ENCODE assay signal across 8 mouse cellular contexts in the genomic region with DNA sequence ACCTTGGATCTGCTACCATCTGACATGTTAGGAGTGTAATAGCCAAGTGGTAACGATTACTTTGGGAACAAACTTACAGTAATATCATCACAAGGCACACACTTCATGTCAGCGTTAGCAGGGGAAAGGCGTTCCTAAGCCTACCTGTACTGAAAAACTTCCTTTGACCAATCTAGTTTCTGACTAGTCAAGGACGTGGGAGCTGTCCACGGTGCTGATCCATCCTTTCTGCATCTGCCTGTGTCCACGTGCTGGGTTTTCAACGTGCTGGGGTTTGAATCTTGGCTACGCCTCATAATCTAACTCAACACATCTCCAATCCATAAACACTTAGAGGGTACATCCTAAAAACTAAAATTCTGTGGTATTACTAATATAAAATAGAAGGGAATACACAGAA. TPM values are rescaled to one million over a fixed set of nuclear protein-coding genes. Genes with fewer than 3 reads are reported as not detected.
DNase-seq lines count a peak whose midpoint lies in the region; ATAC-seq and TF ChIP-seq lines count a peak whose summit lies in the region.

No protein-coding gene starts in this region.

- DNase-seq in gastrocnemius, adult 2 months = peak; percentile 34
- no peak for DNase-seq in gastrocnemius, adult 8-10 months (ENCODE audit: low spot score in 2 of 2)
- peak; percentile 38 for DNase-seq in ovary, postnatal 36 days (ENCODE audit: low spot score)
- no peak for DNase-seq in ovary, postnatal 10 days (ENCODE audit: low spot score)
- peak; percentile 70 for DNase-seq in heart, postnatal 4 days
- DNase-seq in thymus, postnatal 14 days = peak; percentile 47
- no peak for DNase-seq in cerebellum, adult 8-10 months

- no peak overlapping the region for H3K9ac ChIP-seq in forebrain, embryonic 12.5 days

- ATAC-seq in forebrain, embryonic 12.5 days (ENCODE audit: low FRiP score) = no peak

- H3K9me3 ChIP-seq in forebrain, embryonic 12.5 days = no peaks in the 10 kb centered on the region

- H3K27ac ChIP-seq in gastrocnemius, adult 2 months = no peak overlapping the region
- H3K27ac ChIP-seq in forebrain, embryonic 12.5 days = no peak overlapping the region

- no peak overlapping the region for H3K4me3 ChIP-seq in gastrocnemius, adult 2 months
- H3K4me3 ChIP-seq in forebrain, embryonic 12.5 days (replicated peaks) = no peak overlapping the region

- TF ChIP-seq CTCF in gastrocnemius, adult 2 months (IDR thresholded peaks at IDR 0.05) = no peak

- H3K27me3 ChIP-seq in forebrain, embryonic 12.5 days = no peaks in the 10 kb centered on the region

- H3K4me1 ChIP-seq in forebrain, embryonic 12.5 days = no peaks in the 10 kb centered on the region

- no peaks in the 10 kb centered on the region for H3K36me3 ChIP-seq in forebrain, embryonic 12.5 days (replicated peaks)

- intact Hi-C loops in gastrocnemius, adult 2 months (cut with DNase I) = no loop called here

- no peak overlapping the region for H3K4me2 ChIP-seq in forebrain, embryonic 12.5 days

- WGBS in forebrain, embryonic 12.5 days = 35% methylated on average over 8 of the region's 8 CpGs

RNA-seq across cellular contexts. Expression of a gene that starts 5.4 kb away (rescaled TPM):
- total RNA-seq in gastrocnemius, adult 2 months (2021) = 1 to 10 TPM; 5.8 to 8.9 TPM
- total RNA-seq in gastrocnemius, adult 8-10 months (2022) = 1 to 10 TPM; 4.9 to 6.7 (median 5.4) TPM
- total RNA-seq in heart, postnatal 4 days (2021) = 1 to 10 TPM; 7.9 TPM
- 7.1 and 7.4 TPM in 2 replicates for polyA plus RNA-seq in forebrain, embryonic 12.5 days (2016; fragmentation: Nextera tagmentation; extraction: Ambion mirVana)

RNA-seq across cellular contexts. Expression of a gene that starts 26.1 kb away (rescaled TPM):
- 1 to 10 TPM; 1.2 to 1.3 TPM for total RNA-seq in gastrocnemius, adult 2 months (2021)
- 1 to 10 TPM in 2 of 4 experiments, under 1 TPM in 2; 0.56 to 1.1 (median 0.97) TPM for total RNA-seq in gastrocnemius, adult 8-10 months (2022)
- total RNA-seq in heart, postnatal 4 days (2021) = 1 to 10 TPM; 7.8 to 8.3 TPM
- polyA plus RNA-seq in forebrain, embryonic 12.5 days (2016; fragmentation: Nextera tagmentation; extraction: Ambion mirVana) = 23.5 and 28.2 TPM in 2 replicates

Comparison
In these comparisons a context has a peak if more than half of its experiments do, and no peak if none do; other contexts are left out.
1. DNase-seq: peak in gastrocnemius, adult 2 months (single experiment), ovary, postnatal 36 days (single experiment), heart, postnatal 4 days (single experiment) and thymus, postnatal 14 days (single experiment); none in gastrocnemius, adult 8-10 months (0 of 2), ovary, postnatal 10 days (single experiment) and cerebellum, adult 8-10 months (single experiment).